Mouse (Mus musculus): ENCODE measurements at regions not wholly inside any gene's neighbourhood (a gene's known extent, or its start where the extent isn't known, plus 50 kb on each side); places are given as distances from the start of the nearest gene placed in this dataset.

GRCm38 (mm10) chr14:76804447-76805150, 232.0 kb upstream of the Ccdc122 start:
- DNase-seq (ENCODE audit: low spot score) (no peak), ATAC-seq (ENCODE audit: insufficient read depth, low FRiP score, low TSS enrichment) (no peak)
- Histone ChIP-seq H3K9ac (ENCODE audit: low read length) (no peak overlapping the region), H3K27me3 (ENCODE audit: control insufficient read depth, insufficient read depth, low read length) (no peaks in the 10 kb centered on the region), H3K4me1 (ENCODE audit: control insufficient read depth, insufficient read depth, low read length) (no peaks in the 10 kb centered on the region), H3K4me2 (ENCODE audit: low read depth) (no peak overlapping the region), H3K36me3 (ENCODE audit: control insufficient read depth, insufficient read depth, low read length) (no peaks in the 10 kb centered on the region), H3K4me3 (ENCODE audit: low read depth, low read length) (no peak overlapping the region), H3K27ac (ENCODE audit: low read depth, low read length) (no peak overlapping the region), H3K9me3 (ENCODE audit: control insufficient read depth, low read length) (no peaks in the 10 kb centered on the region)
- WGBS: 71% methylated on average over 6 of the region's 6 CpGs

- H3K36me3 ChIP-seq (ENCODE audit: control insufficient read depth, insufficient read depth, low read length): no peaks in the 10 kb centered on the region
- no peaks in the 10 kb centered on the region for H3K4me1 ChIP-seq (ENCODE audit: control insufficient read depth, insufficient read depth, low read length)
- no peak overlapping the region for H3K27ac ChIP-seq (ENCODE audit: low read depth, low read length)
- no peak overlapping the region for H3K9ac ChIP-seq (ENCODE audit: low read length)
- H3K27me3 ChIP-seq (ENCODE audit: control insufficient read depth, insufficient read depth, low read length): no peaks in the 10 kb centered on the region
- ATAC-seq (ENCODE audit: insufficient read depth, low FRiP score, low TSS enrichment): no peak
- no peaks in the 10 kb centered on the region for H3K9me3 ChIP-seq (ENCODE audit: control insufficient read depth, low read length)
- DNase-seq (ENCODE audit: low spot score): no peak
- no peak overlapping the region for H3K4me2 ChIP-seq (ENCODE audit: low read depth)
- 73% methylated on average over 4 of the region's 4 CpGs for WGBS
- H3K4me3 ChIP-seq (ENCODE audit: low read depth, low read length): no peak overlapping the region
Measured at GRCm38 (mm10) chr14:76800181-76800580, 236.4 kb upstream of the Ccdc122 start.

- WGBS: 85% methylated on average over 6 of the region's 6 CpGs
- Histone ChIP-seq H3K4me3 (ENCODE audit: low read depth, low read length) (no peak overlapping the region), H3K27me3 (ENCODE audit: control insufficient read depth, insufficient read depth, low read length) (no peaks in the 10 kb centered on the region), H3K27ac (ENCODE audit: low read depth, low read length) (no peak overlapping the region), H3K36me3 (ENCODE audit: control insufficient read depth, insufficient read depth, low read length) (no peaks in the 10 kb centered on the region), H3K4me1 (ENCODE audit: control insufficient read depth, insufficient read depth, low read length) (no peaks in the 10 kb centered on the region), H3K9ac (ENCODE audit: low read length) (no peak overlapping the region), H3K4me2 (ENCODE audit: low read depth) (no peak overlapping the region), H3K9me3 (ENCODE audit: control insufficient read depth, low read length) (no peaks in the 10 kb centered on the region)
- no peak for DNase-seq (ENCODE audit: low spot score)
- no peak for ATAC-seq (ENCODE audit: insufficient read depth, low FRiP score, low TSS enrichment)
Measured at GRCm38 (mm10) chr14:76799741-76800140, 236.8 kb upstream of the Ccdc122 start.

- WGBS: 80% methylated on average over 8 of the region's 8 CpGs
- H3K9ac ChIP-seq (ENCODE audit: low read length): no peak overlapping the region
Measured at GRCm38 (mm10) chr14:76798925-76799428, 237.6 kb upstream of the Ccdc122 start.

GRCm38 (mm10) chr14:76798488-76798887, 238.1 kb upstream of the Ccdc122 start:
- DNase-seq (ENCODE audit: low spot score) (no peak), ATAC-seq (ENCODE audit: insufficient read depth, low FRiP score, low TSS enrichment) (no peak)
- Histone ChIP-seq H3K4me3 (ENCODE audit: low read depth, low read length) (no peak overlapping the region), H3K4me2 (ENCODE audit: low read depth) (no peak overlapping the region), H3K27me3 (ENCODE audit: control insufficient read depth, insufficient read depth, low read length) (no peaks in the 10 kb centered on the region), H3K9me3 (ENCODE audit: control insufficient read depth, low read length) (no peaks in the 10 kb centered on the region), H3K4me1 (ENCODE audit: control insufficient read depth, insufficient read depth, low read length) (no peaks in the 10 kb centered on the region), H3K27ac (ENCODE audit: low read depth, low read length) (no peak overlapping the region), H3K9ac (ENCODE audit: low read length) (no peak overlapping the region), H3K36me3 (ENCODE audit: control insufficient read depth, insufficient read depth, low read length) (no peaks in the 10 kb centered on the region)
- WGBS: 79% methylated on average over 6 of the region's 6 CpGs

More at GRCm38 (mm10) chr14:76798925-76799428, 237.6 kb upstream of the Ccdc122 start:
- DNase-seq (ENCODE audit: low spot score) (no peak), ATAC-seq (ENCODE audit: insufficient read depth, low FRiP score, low TSS enrichment) (no peak)
- Histone ChIP-seq H3K36me3 (ENCODE audit: control insufficient read depth, insufficient read depth, low read length) (no peaks in the 10 kb centered on the region), H3K27me3 (ENCODE audit: control insufficient read depth, insufficient read depth, low read length) (no peaks in the 10 kb centered on the region), H3K27ac (ENCODE audit: low read depth, low read length) (no peak overlapping the region), H3K4me3 (ENCODE audit: low read depth, low read length) (no peak overlapping the region), H3K9me3 (ENCODE audit: control insufficient read depth, low read length) (no peaks in the 10 kb centered on the region), H3K4me1 (ENCODE audit: control insufficient read depth, insufficient read depth, low read length) (no peaks in the 10 kb centered on the region), H3K4me2 (ENCODE audit: low read depth) (no peak overlapping the region)

- no peaks in the 10 kb centered on the region for H3K4me1 ChIP-seq (ENCODE audit: control insufficient read depth, insufficient read depth, low read length)
- 83% methylated on average over 6 of the region's 6 CpGs for WGBS
- H3K4me2 ChIP-seq (ENCODE audit: low read depth): no peak overlapping the region
- no peak overlapping the region for H3K27ac ChIP-seq (ENCODE audit: low read depth, low read length)
- no peaks in the 10 kb centered on the region for H3K27me3 ChIP-seq (ENCODE audit: control insufficient read depth, insufficient read depth, low read length)
- no peak overlapping the region for H3K9ac ChIP-seq (ENCODE audit: low read length)
- no peak overlapping the region for H3K4me3 ChIP-seq (ENCODE audit: low read depth, low read length)
- H3K36me3 ChIP-seq (ENCODE audit: control insufficient read depth, insufficient read depth, low read length): no peaks in the 10 kb centered on the region
- H3K9me3 ChIP-seq (ENCODE audit: control insufficient read depth, low read length): no peaks in the 10 kb centered on the region
- ATAC-seq (ENCODE audit: insufficient read depth, low FRiP score, low TSS enrichment): no peak
- DNase-seq (ENCODE audit: low spot score): no peak
Measured at GRCm38 (mm10) chr14:76797518-76797917, 239.1 kb upstream of the Ccdc122 start.

- Histone ChIP-seq H3K4me1 (ENCODE audit: control insufficient read depth, insufficient read depth, low read length) (0 out of 2 replicates have a peak, but pooled peaks cover 8% of the 10 kb centered on the region), H3K27me3 (ENCODE audit: control insufficient read depth, insufficient read depth, low read length) (no peaks in the 10 kb centered on the region), H3K9me3 (ENCODE audit: control insufficient read depth, low read length) (no peaks in the 10 kb centered on the region), H3K36me3 (ENCODE audit: control insufficient read depth, insufficient read depth, low read length) (no peaks in the 10 kb centered on the region), H3K9ac (ENCODE audit: low read length) (no peak overlapping the region), H3K27ac (ENCODE audit: low read depth, low read length) (no peak overlapping the region), H3K4me2 (ENCODE audit: low read depth) (no peak overlapping the region), H3K4me3 (ENCODE audit: low read depth, low read length) (no peak overlapping the region)
- DNase-seq (ENCODE audit: low spot score) (peak; percentile 28), ATAC-seq (ENCODE audit: insufficient read depth, low FRiP score, low TSS enrichment) (no peak)
- WGBS: 21% methylated on average over 6 of the region's 6 CpGs
Measured at GRCm38 (mm10) chr14:76791811-76792571, 235.3 kb upstream of the Serp2 start.

- no peak for DNase-seq (ENCODE audit: low spot score)
- Histone ChIP-seq H3K9ac (ENCODE audit: low read length) (no peak overlapping the region), H3K36me3 (ENCODE audit: control insufficient read depth, insufficient read depth, low read length) (no peaks in the 10 kb centered on the region), H3K27me3 (ENCODE audit: control insufficient read depth, insufficient read depth, low read length) (no peaks in the 10 kb centered on the region), H3K27ac (ENCODE audit: low read depth, low read length) (no peak overlapping the region), H3K4me1 (ENCODE audit: control insufficient read depth, insufficient read depth, low read length) (0 out of 2 replicates have a peak, but pooled peaks cover 8% of the 10 kb centered on the region), H3K4me2 (ENCODE audit: low read depth) (no peak overlapping the region), H3K9me3 (ENCODE audit: control insufficient read depth, low read length) (no peaks in the 10 kb centered on the region), H3K4me3 (ENCODE audit: low read depth, low read length) (no peak overlapping the region)
- WGBS: 77% methylated on average over 7 of the region's 7 CpGs
- ATAC-seq (ENCODE audit: insufficient read depth, low FRiP score, low TSS enrichment): no peak
Measured at GRCm38 (mm10) chr14:76789376-76789775, 232.7 kb upstream of the Serp2 start.
